ENCODE assay signal across 16 mouse cellular contexts in genomic region chr6:145081721-145082120, GRCm38 (mm10). TPM values are rescaled to one million over a fixed set of nuclear protein-coding genes. Genes with fewer than 3 reads are reported as not detected.
"Had no signal": no experiment of that assay in that cellular context is flagged by ENCODE, and none has a peak within 500 bp of the region (broad histone marks: within the 10 kb centered on the region; RNA-seq: fewer than 3 reads in every experiment).

No protein-coding gene starts in this region.

- DNase-seq: retina, postnatal 1 day; right cerebral cortex, adult 18-20 months; right cerebral cortex, postnatal 14 days; right cerebral cortex, postnatal 25 days; right cerebral cortex, postnatal 4 days; spleen, adult 18-20 months; thymus, adult 18-20 months; thymus, adult 2 months; thymus, postnatal 14 days; thymus, postnatal 25 days; thymus, postnatal 36 days; thymus, postnatal 4 days had no signal

- H3K36me3 ChIP-seq: neural tube, embryonic 15.5 days; stomach, embryonic 15.5 days had no signal

- H3K4me1 ChIP-seq: neural tube, embryonic 15.5 days; stomach, embryonic 15.5 days had no signal

- H3K27me3 ChIP-seq: neural tube, embryonic 15.5 days had no signal

- H3K27ac ChIP-seq: neural tube, embryonic 15.5 days; stomach, embryonic 15.5 days; stomach, postnatal 0 days had no signal

- H3K9me3 ChIP-seq: neural tube, embryonic 15.5 days; stomach, embryonic 15.5 days had no signal

- H3K9ac ChIP-seq: neural tube, embryonic 15.5 days; stomach, embryonic 15.5 days had no signal

- H3K4me3 ChIP-seq: neural tube, embryonic 15.5 days; stomach, embryonic 15.5 days had no signal

- H3K4me2 ChIP-seq: neural tube, embryonic 15.5 days; stomach, embryonic 15.5 days had no signal

RNA-seq across cellular contexts. Expression of gene Bcat1, which starts 5.7 kb away (rescaled TPM):
- total RNA-seq: neutrophil, adult 5-6 weeks had no signal
